Mouse (Mus musculus): ENCODE results near the gene Tmem136. TPM values are rescaled to one million over a fixed set of nuclear protein-coding genes. Genes with fewer than 3 reads are reported as not detected.

The Tmem136 gene
- polyA plus RNA-seq (2015; fragmentation: Nextera tagmentation; extraction: Ambion mirVana): 5.7 TPM in 2 replicates

GRCm38 (mm10) chr9:43116134-43116996 is at the start of gene Tmem136:
TSS of gene Tmem136 (minus strand) at chr9:43116570.
- Histone ChIP-seq H3K4me3 (replicated peaks) (peak within 1 kb of the TSS; percentile 77), H3K27ac (replicated peaks) (no peak within 1 kb of the TSS), H3K4me1 (peaks cover 14% of the 10 kb centered on the region), H3K4me2 (replicated peaks) (peak within 1 kb of the TSS; percentile 90), H3K36me3 (peaks cover 7% of the 10 kb centered on the region; the same call in 1 of the 2 replicates), H3K9ac (peak within 1 kb of the TSS; percentile 63), H3K27me3 (no peaks in the 10 kb centered on the region), H3K9me3 (replicated peaks) (no peaks in the 10 kb centered on the region)
- ATAC-seq (ENCODE audit: insufficient number of reproducible peaks, low FRiP score, low TSS enrichment, low read depth): peak; percentile 83
- WGBS: 4% methylated on average over 55 of the region's 55 CpGs

GRCm38 (mm10) chr9:43155960-43156359 is 39.6 kb upstream of the Tmem136 start:
- Histone ChIP-seq H3K4me3 (replicated peaks) (no peak overlapping the region), H3K27ac (replicated peaks) (no peak overlapping the region), H3K4me1 (no peaks in the 10 kb centered on the region; the same call in 1 of the 2 replicates), H3K27me3 (no peaks in the 10 kb centered on the region), H3K9ac (no peak overlapping the region), H3K9me3 (replicated peaks) (no peaks in the 10 kb centered on the region), H3K36me3 (no peaks in the 10 kb centered on the region), H3K4me2 (replicated peaks) (no peak overlapping the region)
- 74% methylated on average over 6 of the region's 6 CpGs for WGBS
- ATAC-seq (ENCODE audit: insufficient number of reproducible peaks, low FRiP score, low TSS enrichment, low read depth): no peak

- Histone ChIP-seq H3K27ac (replicated peaks) (no peak overlapping the region; the same call in 1 of the 2 replicates), H3K36me3 (no peaks in the 10 kb centered on the region), H3K9ac (no peak overlapping the region), H3K4me1 (peaks cover 2% of the 10 kb centered on the region; the same call in 1 of the 2 replicates), H3K4me2 (replicated peaks) (no peak overlapping the region), H3K9me3 (replicated peaks) (no peaks in the 10 kb centered on the region), H3K4me3 (replicated peaks) (no peak overlapping the region), H3K27me3 (no peaks in the 10 kb centered on the region)
- 58% methylated on average over 6 of the region's 6 CpGs for WGBS
- ATAC-seq (ENCODE audit: insufficient number of reproducible peaks, low FRiP score, low TSS enrichment, low read depth): no peak
Measured at GRCm38 (mm10) chr9:43151779-43152178, 35.4 kb upstream of the Tmem136 start.

- Histone ChIP-seq H3K27ac (replicated peaks) (peak overlapping the region; percentile 31; the same call in 1 of the 2 replicates), H3K36me3 (no peaks in the 10 kb centered on the region), H3K4me3 (replicated peaks) (no peak overlapping the region), H3K27me3 (no peaks in the 10 kb centered on the region), H3K4me1 (peaks cover 2% of the 10 kb centered on the region; the same call in 1 of the 2 replicates), H3K4me2 (replicated peaks) (no peak overlapping the region), H3K9ac (no peak overlapping the region), H3K9me3 (replicated peaks) (no peaks in the 10 kb centered on the region)
- ATAC-seq (ENCODE audit: insufficient number of reproducible peaks, low FRiP score, low TSS enrichment, low read depth): no peak
- WGBS: 48% methylated on average over 9 of the region's 9 CpGs
Measured at GRCm38 (mm10) chr9:43150957-43151356, 34.6 kb upstream of the Tmem136 start.

GRCm38 (mm10) chr9:43150075-43150474 is 33.7 kb upstream of the Tmem136 start:
- Histone ChIP-seq H3K36me3 (no peaks in the 10 kb centered on the region), H3K9ac (no peak overlapping the region), H3K9me3 (replicated peaks) (no peaks in the 10 kb centered on the region), H3K27me3 (no peaks in the 10 kb centered on the region), H3K4me2 (replicated peaks) (no peak overlapping the region), H3K4me1 (peaks cover 2% of the 10 kb centered on the region; the same call in 1 of the 2 replicates), H3K4me3 (replicated peaks) (no peak overlapping the region), H3K27ac (replicated peaks) (peak overlapping the region; percentile 31; the same call in 1 of the 2 replicates)
- WGBS: 49% methylated on average over 10 of the region's 10 CpGs
- peak; percentile 19; the same call in 1 of the 2 replicates for ATAC-seq (ENCODE audit: insufficient number of reproducible peaks, low FRiP score, low TSS enrichment, low read depth)

GRCm38 (mm10) chr9:43149498-43149897 is 33.1 kb upstream of the Tmem136 start:
- H3K4me1 ChIP-seq: peaks cover 2% of the 10 kb centered on the region; the same call in 1 of the 2 replicates
- H3K9me3 ChIP-seq (replicated peaks): no peaks in the 10 kb centered on the region
- H3K4me3 ChIP-seq (replicated peaks): no peak overlapping the region
- H3K9ac ChIP-seq: no peak overlapping the region
- H3K27me3 ChIP-seq: no peaks in the 10 kb centered on the region
- no peak overlapping the region for H3K4me2 ChIP-seq (replicated peaks)
- 67% methylated on average over 3 of the region's 3 CpGs for WGBS
- H3K27ac ChIP-seq (replicated peaks): 0 out of 2 replicates have a peak overlapping the region, but pooled peaks have one; percentile 9
- no peak for ATAC-seq (ENCODE audit: insufficient number of reproducible peaks, low FRiP score, low TSS enrichment, low read depth)
- H3K36me3 ChIP-seq: no peaks in the 10 kb centered on the region

GRCm38 (mm10) chr9:43145196-43145595 is 28.8 kb upstream of the Tmem136 start:
- Histone ChIP-seq H3K27me3 (0 out of 2 replicates have a peak, but pooled peaks cover 3% of the 10 kb centered on the region), H3K27ac (replicated peaks) (no peak overlapping the region), H3K9ac (no peak overlapping the region), H3K36me3 (no peaks in the 10 kb centered on the region), H3K9me3 (replicated peaks) (no peaks in the 10 kb centered on the region), H3K4me1 (peaks cover 8% of the 10 kb centered on the region; the same call in 1 of the 2 replicates), H3K4me3 (replicated peaks) (no peak overlapping the region), H3K4me2 (replicated peaks) (no peak overlapping the region)
- ATAC-seq (ENCODE audit: insufficient number of reproducible peaks, low FRiP score, low TSS enrichment, low read depth): no peak
- WGBS: 81% methylated on average over 4 of the region's 4 CpGs

GRCm38 (mm10) chr9:43144206-43144810 is 27.9 kb upstream of the Tmem136 start:
- ATAC-seq (ENCODE audit: insufficient number of reproducible peaks, low FRiP score, low TSS enrichment, low read depth): no peak
- Histone ChIP-seq H3K27ac (replicated peaks) (no peak overlapping the region), H3K4me3 (replicated peaks) (no peak overlapping the region), H3K36me3 (no peaks in the 10 kb centered on the region), H3K4me2 (replicated peaks) (no peak overlapping the region), H3K9me3 (replicated peaks) (no peaks in the 10 kb centered on the region), H3K27me3 (0 out of 2 replicates have a peak, but pooled peaks cover 3% of the 10 kb centered on the region), H3K9ac (no peak overlapping the region), H3K4me1 (peaks cover 6% of the 10 kb centered on the region; the same call in 1 of the 2 replicates)
- 71% methylated on average over 12 of the region's 12 CpGs for WGBS

GRCm38 (mm10) chr9:43141839-43142238 is 25.5 kb upstream of the Tmem136 start:
- H3K4me2 ChIP-seq (replicated peaks): no peak overlapping the region
- H3K9ac ChIP-seq: no peak overlapping the region
- H3K36me3 ChIP-seq: no peaks in the 10 kb centered on the region
- no peak overlapping the region for H3K4me3 ChIP-seq (replicated peaks)
- no peak overlapping the region for H3K27ac ChIP-seq (replicated peaks)
- 7% methylated on average over 4 of the region's 4 CpGs for WGBS
- no peaks in the 10 kb centered on the region for H3K9me3 ChIP-seq (replicated peaks)
- ATAC-seq (ENCODE audit: insufficient number of reproducible peaks, low FRiP score, low TSS enrichment, low read depth): no peak
- 0 out of 2 replicates have a peak, but pooled peaks cover 3% of the 10 kb centered on the region for H3K27me3 ChIP-seq
- peaks cover 6% of the 10 kb centered on the region; the same call in 1 of the 2 replicates for H3K4me1 ChIP-seq

GRCm38 (mm10) chr9:43133525-43133924 is 17.2 kb upstream of the Tmem136 start:
- H3K9ac ChIP-seq: no peak overlapping the region
- H3K4me3 ChIP-seq (replicated peaks): no peak overlapping the region
- no peaks in the 10 kb centered on the region for H3K36me3 ChIP-seq
- no peak overlapping the region for H3K4me2 ChIP-seq (replicated peaks)
- H3K4me1 ChIP-seq: peaks cover 4% of the 10 kb centered on the region; the same call in 1 of the 2 replicates
- ATAC-seq (ENCODE audit: insufficient number of reproducible peaks, low FRiP score, low TSS enrichment, low read depth): no peak
- no peak overlapping the region for H3K27ac ChIP-seq (replicated peaks)
- H3K27me3 ChIP-seq: no peaks in the 10 kb centered on the region
- WGBS: 73% methylated on average over 3 of the region's 3 CpGs
- H3K9me3 ChIP-seq (replicated peaks): no peaks in the 10 kb centered on the region

GRCm38 (mm10) chr9:43132380-43132779 is 16.0 kb upstream of the Tmem136 start:
- Histone ChIP-seq H3K4me2 (replicated peaks) (no peak overlapping the region), H3K9me3 (replicated peaks) (no peaks in the 10 kb centered on the region), H3K27me3 (no peaks in the 10 kb centered on the region), H3K9ac (no peak overlapping the region), H3K27ac (replicated peaks) (no peak overlapping the region), H3K4me1 (peaks cover 8% of the 10 kb centered on the region), H3K36me3 (no peaks in the 10 kb centered on the region), H3K4me3 (replicated peaks) (no peak overlapping the region)
- WGBS: 29% methylated on average over 4 of the region's 4 CpGs
- ATAC-seq (ENCODE audit: insufficient number of reproducible peaks, low FRiP score, low TSS enrichment, low read depth): peak; percentile 73

Data from embryonic facial prominence, embryonic 15.5 days (tissue).